8 mouse cellular contexts compared by ENCODE assay signal in genomic region chr7:141666190-141666589, GRCm38 (mm10). TPM values are rescaled to one million over a fixed set of nuclear protein-coding genes. Genes with fewer than 3 reads are reported as not detected.
A peak's percentile ranks its signal among the peaks of the same experiment; 100 is the strongest.
DNase-seq lines count a peak whose midpoint lies in the region; ATAC-seq and TF ChIP-seq lines count a peak whose summit lies in the region.

No protein-coding gene starts in this region.

- H3K4me2 ChIP-seq in hindbrain, embryonic 13.5 days, result no peak overlapping the region

- no peak overlapping the region for H3K27ac ChIP-seq in hindbrain, embryonic 10.5 days
- no peak overlapping the region for H3K27ac ChIP-seq in hindbrain, embryonic 13.5 days
- H3K27ac ChIP-seq in bone marrow, adult 2 months (ENCODE audit: control insufficient read depth, insufficient read depth, low read depth, low read length, poor library complexity), result no peak overlapping the region

- no peaks in the 10 kb centered on the region for H3K36me3 ChIP-seq in hindbrain, embryonic 10.5 days
- H3K36me3 ChIP-seq in hindbrain, embryonic 13.5 days, result no peaks in the 10 kb centered on the region
- no peaks in the 10 kb centered on the region for H3K36me3 ChIP-seq in E14TG2a.4 (ENCODE audit: insufficient read depth, low read length)

- no peaks in the 10 kb centered on the region for H3K9me3 ChIP-seq in hindbrain, embryonic 10.5 days
- H3K9me3 ChIP-seq in hindbrain, embryonic 13.5 days, result no peaks in the 10 kb centered on the region; the same call in 1 of the 2 replicates
- no peaks in the 10 kb centered on the region for H3K9me3 ChIP-seq in E14TG2a.4 (ENCODE audit: low read length)

- 26% methylated on average over 4 of the region's 4 CpGs for WGBS in hindbrain, embryonic 10.5 days
- 13% methylated on average over 4 of the region's 4 CpGs for WGBS in hindbrain, embryonic 13.5 days
- 10% methylated on average over 4 of the region's 4 CpGs for WGBS in bone marrow, adult 2 months

- peak; percentile 45 for DNase-seq in hindbrain, embryonic 10.5 days (ENCODE audit: low spot score)
- DNase-seq in forelimb bud, embryonic 11.5 days (ENCODE audit: low read depth, low spot score), result peak; percentile 46
- DNase-seq in kidney, postnatal 4 days, result peak; percentile 68 to 77
- DNase-seq in lung, postnatal 25 days (ENCODE audit: low spot score), result peak; percentile 54
- DNase-seq in neural tube, embryonic 10.5 days (ENCODE audit: extremely low spot score, low spot score), result no peak

- no peak for ATAC-seq in hindbrain, embryonic 13.5 days (ENCODE audit: low FRiP score)

- no peak overlapping the region for H3K9ac ChIP-seq in hindbrain, embryonic 13.5 days

- peak; percentile 43 for TF ChIP-seq CTCF in E14TG2a.4 (conservative IDR thresholded peaks at IDR 0.05; ENCODE audit: low read length)
- peak; percentile 68 for TF ChIP-seq CTCF in bone marrow, adult 2 months (IDR thresholded peaks at IDR 0.05; ENCODE audit: control insufficient read depth, insufficient read depth, low read length)

- no peaks in the 10 kb centered on the region for H3K27me3 ChIP-seq in hindbrain, embryonic 10.5 days (ENCODE audit: insufficient read depth, poor library complexity, severe bottlenecking)
- no peaks in the 10 kb centered on the region for H3K27me3 ChIP-seq in hindbrain, embryonic 13.5 days
- no peaks in the 10 kb centered on the region for H3K27me3 ChIP-seq in E14TG2a.4 (ENCODE audit: insufficient read depth, low read length)

- H3K4me1 ChIP-seq in hindbrain, embryonic 10.5 days (replicated peaks), result peaks cover 3% of the 10 kb centered on the region; the same call in 1 of the 2 replicates
- no peaks in the 10 kb centered on the region for H3K4me1 ChIP-seq in hindbrain, embryonic 13.5 days (replicated peaks)
- H3K4me1 ChIP-seq in E14TG2a.4 (replicated peaks; ENCODE audit: low read depth, low read length), result no peaks in the 10 kb centered on the region; the same call in 1 of the 2 replicates
- H3K4me1 ChIP-seq in bone marrow, adult 2 months (ENCODE audit: control insufficient read depth, insufficient read depth, low read length), result no peaks in the 10 kb centered on the region

- no peak overlapping the region for H3K4me3 ChIP-seq in hindbrain, embryonic 10.5 days
- no peak overlapping the region for H3K4me3 ChIP-seq in hindbrain, embryonic 13.5 days
- H3K4me3 ChIP-seq in E14TG2a.4 (replicated peaks; ENCODE audit: low read length), result no peak overlapping the region
- H3K4me3 ChIP-seq in bone marrow, adult 2 months (replicated peaks; ENCODE audit: control insufficient read depth, low read depth, low read length), result no peak overlapping the region

- no peak for TF ChIP-seq POLR2A in bone marrow, adult 2 months (IDR thresholded peaks at IDR 0.05; ENCODE audit: borderline replicate concordance, control insufficient read depth, low read depth, low read length)

RNA-seq across cellular contexts. Expression of gene Muc6, which starts 11.1 kb away (rescaled TPM):
- polyA plus RNA-seq in hindbrain, embryonic 10.5 days (2016; fragmentation: Nextera tagmentation; extraction: Ambion mirVana), result 0.12 and 0.26 TPM in 2 replicates
- 0.21 and 0.23 TPM in 2 replicates for polyA plus RNA-seq in hindbrain, embryonic 13.5 days (2015; fragmentation: Nextera tagmentation; extraction: Ambion mirVana)
- 0.25 TPM in 1 of 2 replicates, not detected in the other for polyA plus RNA-seq in bone marrow, adult 2 months (2011; ENCODE audit: insufficient read depth, insufficient read length, low replicate concordance, missing spikeins)

RNA-seq across cellular contexts. Expression of gene Muc2, which starts 23.9 kb away (rescaled TPM):
- 0.41 and 0.47 TPM in 2 replicates for polyA plus RNA-seq in hindbrain, embryonic 10.5 days (2016; fragmentation: Nextera tagmentation; extraction: Ambion mirVana)
- polyA plus RNA-seq in hindbrain, embryonic 13.5 days (2015; fragmentation: Nextera tagmentation; extraction: Ambion mirVana), result 0.14 and 0.38 TPM in 2 replicates
- polyA plus RNA-seq in bone marrow, adult 2 months (2011; ENCODE audit: insufficient read depth, insufficient read length, low replicate concordance, missing spikeins), result 0.75 TPM in 1 of 2 replicates, not detected in the other
